Mouse (Mus musculus) heart, adult 2 months (tissue): ENCODE results near the gene Itpkb. TPM values are rescaled to one million over a fixed set of nuclear protein-coding genes. Genes with fewer than 3 reads are reported as not detected.
A peak's percentile ranks its signal among the peaks of the same experiment; 100 is the strongest.

Experiments
- DNase-seq, 2 experiments: peaks; one replicate each; pipeline ENCODE4 v3.0.0; 2021
- H3K27ac ChIP-seq: fragments of 200-600 bp; 2 replicates; pipeline ENCODE4 v1.8.1; 2022
- H3K27me3 ChIP-seq: fragments of 200-500 bp; 2 replicates; pipeline ENCODE4 v1.6.1; 2012; ENCODE audit warnings: mild to moderate bottlenecking, low read length, inconsistent platforms, mixed read lengths; ENCODE audit not compliant: control insufficient read depth, insufficient read depth
- H3K36me3 ChIP-seq: fragments of 200-500 bp; 2 replicates; pipeline ENCODE4 v1.6.1; 2012; ENCODE audit warnings: low read length, inconsistent platforms; ENCODE audit not compliant: control insufficient read depth, insufficient read depth
- H3K4me1 ChIP-seq: fragments of 200-500 bp; 2 replicates; pipeline ENCODE4 v1.6.1; 2011; ENCODE audit warnings: low read length; ENCODE audit not compliant: control insufficient read depth, insufficient read depth
- H3K4me3 ChIP-seq: fragments of 200-600 bp; 2 replicates; pipeline ENCODE4 v1.8.1; 2022
- H3K79me2 ChIP-seq: fragments of 200-500 bp; replicated peaks from 2 replicates; pipeline ENCODE4 v1.6.1; 2012; ENCODE audit warnings: mild to moderate bottlenecking, inconsistent platforms, low read length, moderate library complexity, mixed read lengths; ENCODE audit not compliant: control insufficient read depth, insufficient read depth
- H3K9ac ChIP-seq: fragments of 200-500 bp; 2 replicates; pipeline ENCODE4 v1.6.1; 2012; ENCODE audit warnings: low read depth, mild to moderate bottlenecking, control low read depth, inconsistent platforms, low read length, mixed read lengths
- CTCF ChIP-seq: fragments of 200-600 bp; IDR thresholded peaks from 2 replicates; pipeline ENCODE4 v1.8.1; 2022; ENCODE audit warnings: antibody characterized with exemption, mild to moderate bottlenecking, moderate library complexity
- EP300 ChIP-seq: fragments of 200-500 bp; IDR thresholded peaks from 2 replicates; pipeline ENCODE4 v1.6.1; 2011; ENCODE audit warnings: low read depth, low read length, control low read depth; ENCODE audit not compliant: insufficient read depth
- POLR2A ChIP-seq: fragments of 200-500 bp; IDR thresholded peaks from 2 replicates; pipeline ENCODE4 v1.6.1; 2011; ENCODE audit warnings: mild to moderate bottlenecking, low read depth, low read length, control low read depth; ENCODE audit not compliant: insufficient read depth
- WGBS: fragments of 180-500 bp; shearing (Covaris S2); methylation state at CpG from one replicate; pipeline ENCODE4 v1.1.7; 2018; 5-methylcytosine and 5-hydroxymethylcytosine counted together
- intact Hi-C: fragments of 180-260 bp; cut with DNase I; formaldehyde crosslinking; loops from one replicate; pipeline ENCODE4 v1.15.1; 2025
- polyA plus RNA-seq: library from polyadenylated mRNA; depleted of rRNA; stranded (reverse); fragments of >200 nt; gene quantifications from 2 replicates; pipeline ENCODE4 v1.2.3, GENCODE M21; 2012
- total RNA-seq, 2 experiments: library from RNA; stranded (reverse); gene quantifications; 2 replicates each; pipeline ENCODE4 v1.2.3; 2021

Gene Itpkb
- total and polyA plus RNA-seq, 3 experiments = 21.5 to 50.7 (median 50.0) TPM

GRCm38 (mm10) chr1:180393873-180394272 lies 63.6 kb downstream of the Itpkb start:
- Histone ChIP-seq H3K36me3 (peaks cover 62% of the 10 kb centered on the region), H3K27ac (peak overlapping the region; percentile 95), H3K79me2 (peaks cover 7% of the 10 kb centered on the region), H3K4me3 (peak overlapping the region; percentile 26; the same call in 1 of the 2 replicates), H3K9ac (peak overlapping the region; percentile 53; the same call in 1 of the 2 replicates), H3K27me3 (no peaks in the 10 kb centered on the region), H3K4me1 (peaks cover 44% of the 10 kb centered on the region)
- DNase-seq = peak; percentile 65 to 75
- intact Hi-C loops = loop anchor here (1.0 to 2.0 kb wide), 2 partner anchors 8 to 13 kb away; no protein-coding TSS in a partner anchor
- WGBS = 48% methylated on average over 12 of the region's 12 CpGs
- TF ChIP-seq POLR2A (peak; percentile 54), EP300 (peak; percentile 99), CTCF (no peak)

DNA sequence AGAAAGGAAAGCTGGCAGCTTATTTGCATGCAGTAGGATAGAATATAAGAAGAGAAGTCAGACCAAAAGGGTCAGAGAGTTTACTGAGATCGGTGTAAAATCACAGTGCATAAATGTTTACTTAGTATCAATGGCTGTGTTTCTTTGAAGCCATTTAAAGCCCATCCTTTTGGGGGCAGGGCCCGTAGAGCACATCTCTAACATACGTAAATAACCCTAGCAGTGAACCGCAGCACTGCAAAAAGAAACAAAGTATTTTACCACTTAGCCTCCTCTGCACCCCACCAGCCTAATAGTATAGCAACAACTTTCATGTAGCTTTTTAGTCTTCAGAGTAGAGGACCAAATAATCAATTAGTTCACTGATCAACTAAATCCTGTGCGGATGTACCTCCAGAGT lies 67.4 kb downstream of the Itpkb start:
- Histone ChIP-seq H3K27ac (peak overlapping the region; percentile 95), H3K79me2 (peaks cover 7% of the 10 kb centered on the region), H3K4me3 (no peak overlapping the region), H3K4me1 (peaks cover 46% of the 10 kb centered on the region), H3K36me3 (peaks cover 46% of the 10 kb centered on the region), H3K9ac (no peak overlapping the region), H3K27me3 (no peaks in the 10 kb centered on the region)
- 49% methylated on average over 5 of the region's 5 CpGs for WGBS
- DNase-seq = no peak
- intact Hi-C loops = no loop called here
- TF ChIP-seq POLR2A = no peak
- no peak for TF ChIP-seq CTCF
- TF ChIP-seq EP300 = no peak

GRCm38 (mm10) chr1:180398446-180398845 lies 68.2 kb downstream of the Itpkb start:
- no peaks in the 10 kb centered on the region for H3K27me3 ChIP-seq
- H3K79me2 ChIP-seq = peaks cover 7% of the 10 kb centered on the region
- no peak overlapping the region for H3K4me3 ChIP-seq
- TF ChIP-seq EP300 = no peak
- no peak for TF ChIP-seq POLR2A
- no peak for TF ChIP-seq CTCF
- H3K27ac ChIP-seq = peak overlapping the region; percentile 81
- intact Hi-C loops = no loop called here
- 48% methylated on average over 3 of the region's 3 CpGs for WGBS
- DNase-seq = no peak
- no peak overlapping the region for H3K9ac ChIP-seq
- H3K36me3 ChIP-seq = peaks cover 48% of the 10 kb centered on the region
- H3K4me1 ChIP-seq = peaks cover 47% of the 10 kb centered on the region

DNA sequence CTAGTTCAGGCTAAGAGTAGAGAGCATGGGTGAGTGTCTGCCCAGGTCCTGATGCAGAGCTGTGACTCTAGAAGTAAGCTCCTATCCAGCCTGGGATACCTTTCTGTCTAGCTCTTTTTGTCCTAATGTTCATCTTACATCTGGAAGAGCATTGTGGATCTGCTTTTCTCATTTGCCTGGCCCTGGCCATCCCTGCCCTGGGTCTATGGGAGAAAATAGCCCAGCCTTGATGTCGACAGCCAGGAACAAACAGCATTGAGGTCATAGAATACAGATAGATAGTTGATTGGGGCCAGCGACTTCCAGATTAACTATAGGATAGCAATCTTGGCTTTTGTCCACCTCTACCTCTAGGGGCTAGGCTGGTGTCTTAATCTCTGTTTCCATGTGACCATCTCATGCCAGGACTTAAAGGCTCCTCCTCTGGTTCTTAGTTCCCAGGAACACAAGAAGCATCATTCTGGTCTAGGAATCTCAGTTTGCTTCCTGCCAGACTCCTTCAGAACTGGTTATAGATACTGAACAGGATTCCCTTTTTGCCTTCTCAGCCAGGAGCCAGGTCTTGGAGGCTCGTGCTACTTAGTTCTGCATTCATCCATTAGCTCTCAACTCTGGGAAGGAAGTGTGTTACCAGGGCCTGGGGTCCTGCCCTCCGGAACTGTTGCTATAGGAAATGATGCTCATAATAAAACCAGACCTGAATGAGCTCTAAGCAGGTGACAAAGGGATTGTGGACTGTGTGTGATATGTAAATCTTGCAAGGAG lies 70.6 kb downstream of the Itpkb start:
- DNase-seq = no peak
- Histone ChIP-seq H3K79me2 (peaks cover 2% of the 10 kb centered on the region), H3K27me3 (no peaks in the 10 kb centered on the region), H3K4me1 (peaks cover 52% of the 10 kb centered on the region), H3K36me3 (peaks cover 34% of the 10 kb centered on the region), H3K27ac (peak overlapping the region; percentile 96), H3K9ac (peak overlapping the region; percentile 9), H3K4me3 (no peak overlapping the region)
- intact Hi-C loops = no loop called here
- WGBS = 32% methylated on average over 4 of the region's 4 CpGs
- TF ChIP-seq EP300 = no peak
- TF ChIP-seq CTCF = no peak
- TF ChIP-seq POLR2A = no peak

DNA sequence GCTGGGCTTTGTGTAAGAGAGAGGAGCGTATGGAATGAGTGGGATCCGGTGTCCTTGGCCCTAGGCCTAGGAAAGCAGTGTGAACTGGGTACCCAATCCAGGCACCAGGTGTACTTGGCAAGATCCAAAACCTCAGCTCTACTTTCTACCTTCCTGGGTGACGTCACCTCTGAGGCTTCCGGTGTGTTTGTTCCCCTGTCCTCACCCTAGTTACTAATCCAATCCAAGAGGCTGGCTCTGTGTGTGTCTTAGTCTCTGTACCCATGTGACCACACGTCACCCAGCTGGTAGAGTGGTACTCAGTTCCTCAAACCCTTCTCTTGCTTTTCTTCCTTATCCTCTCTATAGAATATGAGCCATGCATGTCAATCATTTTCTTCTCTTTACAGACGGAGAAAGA lies 71.4 kb downstream of the Itpkb start:
- Histone ChIP-seq H3K36me3 (peaks cover 27% of the 10 kb centered on the region), H3K79me2 (no peaks in the 10 kb centered on the region; the same call in 1 of the 2 replicates), H3K4me1 (peaks cover 57% of the 10 kb centered on the region), H3K9ac (no peak overlapping the region), H3K4me3 (no peak overlapping the region), H3K27ac (peak overlapping the region; percentile 96), H3K27me3 (no peaks in the 10 kb centered on the region)
- 53% methylated on average over 6 of the region's 6 CpGs for WGBS
- intact Hi-C loops = loop anchor here (1.0 kb wide), 1 partner anchor 8 kb away; no protein-coding TSS in a partner anchor
- DNase-seq = peak in 1 of 2 experiments; percentile 53
- 0 out of 2 replicates have a peak, but pooled peaks have one; percentile 36 for TF ChIP-seq EP300
- TF ChIP-seq CTCF = no peak

GRCm38 (mm10) chr1:180402481-180403081 lies 72.3 kb downstream of the Itpkb start:
- TF ChIP-seq POLR2A = 0 out of 2 replicates have a peak, but pooled peaks have one; percentile 40
- peak; percentile 84 for TF ChIP-seq EP300
- no peak for TF ChIP-seq CTCF
- no peaks in the 10 kb centered on the region for H3K79me2 ChIP-seq
- H3K27ac ChIP-seq = peak overlapping the region; percentile 96
- peak; percentile 65 to 67 for DNase-seq
- H3K27me3 ChIP-seq = no peaks in the 10 kb centered on the region
- peaks cover 20% of the 10 kb centered on the region for H3K36me3 ChIP-seq
- intact Hi-C loops = loop anchor here (1.0 kb wide), 1 partner anchor 9 kb away; no protein-coding TSS in a partner anchor
- peak overlapping the region; percentile 33 for H3K9ac ChIP-seq
- peak overlapping the region; percentile 17; the same call in 1 of the 2 replicates for H3K4me3 ChIP-seq
- 30% methylated on average over 11 of the region's 11 CpGs for WGBS
- H3K4me1 ChIP-seq = peaks cover 57% of the 10 kb centered on the region
